Mouse (Mus musculus) hindbrain, embryonic 11.5 days (tissue): Measurements from ENCODE around the gene Clec16a. TPM values are rescaled to one million over a fixed set of nuclear protein-coding genes. Genes with fewer than 3 reads are reported as not detected.
A peak's percentile ranks its signal among the peaks of the same experiment; 100 is the strongest.

ENCODE experiments used
- ATAC-seq: fragments of 200-750 bp; cut with Nextera tagmentation; 2 replicates; pipeline ENCODE4 v1.8.0; 2017; ENCODE audit warnings: mild to moderate bottlenecking, moderate TSS enrichment, moderate library complexity; ENCODE audit not compliant: low FRiP score
- DNase-seq: peaks from one replicate; pipeline ENCODE4 v3.0.0-alpha.2; 2015; ENCODE audit warnings: low spot score
- H3K27ac ChIP-seq: fragments of 300-500 bp; sonication (generic); 2 replicates; pipeline ENCODE4 v1.5.1; 2014; ENCODE audit warnings: mild to moderate bottlenecking, low read depth, low read length
- H3K27me3 ChIP-seq: fragments of 300-500 bp; sonication (generic); 2 replicates; pipeline ENCODE4 v1.6.1; 2014; ENCODE audit warnings: mild to moderate bottlenecking, low read length, moderate library complexity, mixed read lengths; ENCODE audit not compliant: control insufficient read depth, insufficient read depth
- H3K36me3 ChIP-seq: fragments of 300-500 bp; sonication (generic); 2 replicates; pipeline ENCODE4 v1.6.1; 2014; ENCODE audit warnings: mild to moderate bottlenecking, low read length, moderate library complexity, mixed read lengths; ENCODE audit not compliant: control insufficient read depth, insufficient read depth
- H3K4me1 ChIP-seq: fragments of 300-500 bp; sonication (generic); replicated peaks from 2 replicates; pipeline ENCODE4 v1.6.1; 2014; ENCODE audit warnings: low read length, mixed read lengths; ENCODE audit not compliant: control insufficient read depth, insufficient read depth
- H3K4me2 ChIP-seq: fragments of 300-500 bp; sonication (generic); replicated peaks from 2 replicates; pipeline ENCODE4 v1.6.1; 2014; ENCODE audit warnings: mild to moderate bottlenecking, low read depth, low read length
- H3K4me3 ChIP-seq: fragments of 300-500 bp; sonication (generic); 2 replicates; pipeline ENCODE4 v1.5.1; 2014; ENCODE audit warnings: low read depth, low read length
- H3K9ac ChIP-seq: fragments of 300-500 bp; sonication (generic); 2 replicates; pipeline ENCODE4 v1.6.1; 2014; ENCODE audit warnings: low read depth, low read length
- H3K9me3 ChIP-seq: fragments of 300-500 bp; sonication (generic); 2 replicates; pipeline ENCODE4 v1.6.1; 2016; ENCODE audit warnings: low read length; ENCODE audit not compliant: control insufficient read depth
- WGBS: fragments of 180-500 bp; shearing (Covaris S2); extraction: QIAGEN DNeasy Blood & Tissue Kit; methylation state at CpG from one replicate; pipeline ENCODE4 v1.1.7; 2014; 5-methylcytosine and 5-hydroxymethylcytosine counted together
- polyA plus RNA-seq: library from polyadenylated mRNA; unstranded; fragments of >200 nt; fragmentation: Nextera tagmentation; extraction: Ambion mirVana; gene quantifications from 2 replicates; pipeline ENCODE4 v1.2.1, GENCODE M21; 2014

Clec16a gene
- polyA plus RNA-seq, 1 experiment from 2014 or later: 55.7 TPM

- Histone ChIP-seq H3K4me1 (no peaks in the 10 kb centered on the region), H3K9ac (no peak overlapping the region), H3K27me3 (no peaks in the 10 kb centered on the region), H3K4me2 (no peak overlapping the region), H3K27ac (no peak overlapping the region), H3K36me3 (no peaks in the 10 kb centered on the region), H3K4me3 (no peak overlapping the region), H3K9me3 (no peaks in the 10 kb centered on the region)
- DNase-seq (no peak), ATAC-seq (no peak)
- WGBS: 60% methylated on average over 14 of the region's 14 CpGs
Measured at GRCm38 (mm10) chr16:10510477-10511133, 34.5 kb upstream of the Clec16a start.

- Histone ChIP-seq H3K4me3 (no peak overlapping the region), H3K4me2 (no peak overlapping the region), H3K27me3 (no peaks in the 10 kb centered on the region), H3K27ac (no peak overlapping the region), H3K4me1 (no peaks in the 10 kb centered on the region), H3K9ac (no peak overlapping the region), H3K36me3 (no peaks in the 10 kb centered on the region), H3K9me3 (no peaks in the 10 kb centered on the region)
- DNase-seq: no peak
- no peak for ATAC-seq
- 85% methylated on average over 12 of the region's 12 CpGs for WGBS
Measured at GRCm38 (mm10) chr16:10511134-10511520, 34.0 kb upstream of the Clec16a start.

DNA sequence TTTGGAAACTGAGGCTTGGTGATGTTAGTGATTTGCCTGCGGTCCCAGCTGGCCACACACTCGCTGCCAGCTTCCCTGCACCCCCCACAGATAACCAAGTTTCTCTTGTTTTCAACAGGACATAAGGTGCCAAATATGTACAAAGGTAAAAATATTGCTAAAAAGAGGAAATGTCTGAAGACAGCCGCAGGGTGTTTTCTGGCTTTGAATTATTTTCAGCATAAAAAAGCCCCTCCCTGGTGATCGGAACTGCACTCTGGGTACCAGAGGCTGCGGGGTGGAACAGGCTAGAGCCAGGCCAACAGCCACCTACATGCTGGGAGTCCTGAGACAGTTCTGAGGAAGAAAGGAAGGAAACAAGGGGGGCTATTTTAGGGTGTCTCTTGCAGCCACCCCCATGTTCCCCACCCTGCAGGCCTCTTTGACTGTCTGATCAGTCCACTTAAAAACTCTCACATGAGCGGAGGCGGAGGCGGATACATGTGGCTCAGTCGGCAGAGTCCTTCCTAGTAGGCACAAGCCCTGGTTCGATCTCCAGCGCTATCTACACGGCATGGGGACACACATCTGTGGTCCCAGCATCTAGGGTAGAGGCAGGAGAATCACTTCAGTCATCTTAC is 29.1 kb upstream of the Clec16a start:
- no peaks in the 10 kb centered on the region for H3K9me3 ChIP-seq
- 88% methylated on average over 12 of the region's 12 CpGs for WGBS
- H3K36me3 ChIP-seq: no peaks in the 10 kb centered on the region
- no peaks in the 10 kb centered on the region for H3K4me1 ChIP-seq
- no peak for ATAC-seq
- no peak for DNase-seq
- no peak overlapping the region for H3K9ac ChIP-seq
- H3K4me2 ChIP-seq: no peak overlapping the region
- H3K27me3 ChIP-seq: no peaks in the 10 kb centered on the region
- H3K27ac ChIP-seq: no peak overlapping the region
- no peak overlapping the region for H3K4me3 ChIP-seq

DNA sequence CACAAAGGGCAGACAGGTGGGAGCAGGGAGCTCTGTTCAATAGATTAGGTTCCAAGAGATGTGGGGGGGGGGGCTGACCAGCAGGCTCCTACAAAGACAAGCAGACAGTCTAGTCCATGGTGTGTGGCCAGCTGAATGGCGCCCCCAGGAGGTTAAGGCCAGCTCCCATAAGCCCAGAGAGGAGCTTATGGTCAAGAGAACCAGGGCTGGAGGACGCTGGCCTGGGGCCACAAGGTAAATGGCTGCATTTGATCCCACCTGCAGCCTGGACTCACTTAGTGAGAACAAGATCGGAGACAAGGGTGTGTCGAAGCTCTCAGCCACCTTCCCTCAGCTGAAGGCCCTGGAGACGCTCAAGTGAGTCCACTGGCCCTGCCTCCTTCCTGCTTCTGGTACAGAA is 27.1 kb upstream of the Clec16a start:
- no peak overlapping the region for H3K9ac ChIP-seq
- ATAC-seq (no peak), DNase-seq (no peak)
- WGBS: 59% methylated on average over 5 of the region's 5 CpGs
- H3K4me2 ChIP-seq: no peak overlapping the region
- H3K27ac ChIP-seq: no peak overlapping the region
- H3K4me3 ChIP-seq: no peak overlapping the region
- H3K4me1 ChIP-seq: no peaks in the 10 kb centered on the region
- H3K9me3 ChIP-seq: no peaks in the 10 kb centered on the region
- H3K27me3 ChIP-seq: no peaks in the 10 kb centered on the region
- H3K36me3 ChIP-seq: no peaks in the 10 kb centered on the region

GRCm38 (mm10) chr16:10520908-10521614 is 24.1 kb upstream of the Clec16a start:
- DNase-seq: peak; percentile 90
- Histone ChIP-seq H3K4me1 (no peaks in the 10 kb centered on the region), H3K9me3 (no peaks in the 10 kb centered on the region), H3K27ac (no peak overlapping the region), H3K36me3 (no peaks in the 10 kb centered on the region), H3K4me3 (no peak overlapping the region), H3K9ac (no peak overlapping the region), H3K4me2 (no peak overlapping the region), H3K27me3 (no peaks in the 10 kb centered on the region)
- peak; percentile 73 for ATAC-seq
- 51% methylated on average over 2 of the region's 2 CpGs for WGBS

DNA sequence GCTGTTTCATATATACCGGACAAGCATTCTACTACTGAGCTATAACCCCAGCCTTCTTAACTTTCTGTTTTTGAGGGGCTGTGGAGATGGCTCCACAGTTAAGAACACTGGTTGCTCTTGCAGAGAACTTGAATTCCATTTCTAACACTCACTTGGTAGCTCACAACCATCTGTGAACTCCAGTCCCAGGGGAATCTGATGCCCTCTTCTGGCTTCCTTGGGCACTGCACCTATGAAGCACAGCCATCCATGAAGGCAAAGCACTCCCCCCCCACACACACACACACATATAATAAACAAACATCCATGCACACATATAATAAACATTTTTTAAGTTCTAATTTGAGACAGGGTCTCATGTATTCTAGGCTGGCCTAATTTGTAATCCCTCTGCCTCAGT is 22.3 kb upstream of the Clec16a start:
- Histone ChIP-seq H3K27ac (no peak overlapping the region), H3K9me3 (no peaks in the 10 kb centered on the region), H3K4me1 (no peaks in the 10 kb centered on the region), H3K36me3 (no peaks in the 10 kb centered on the region), H3K4me3 (no peak overlapping the region), H3K4me2 (no peak overlapping the region), H3K9ac (no peak overlapping the region), H3K27me3 (no peaks in the 10 kb centered on the region)
- 81% methylated on average over 1 of the region's 1 CpGs for WGBS
- peak; percentile 68 for DNase-seq
- ATAC-seq: no peak

DNA sequence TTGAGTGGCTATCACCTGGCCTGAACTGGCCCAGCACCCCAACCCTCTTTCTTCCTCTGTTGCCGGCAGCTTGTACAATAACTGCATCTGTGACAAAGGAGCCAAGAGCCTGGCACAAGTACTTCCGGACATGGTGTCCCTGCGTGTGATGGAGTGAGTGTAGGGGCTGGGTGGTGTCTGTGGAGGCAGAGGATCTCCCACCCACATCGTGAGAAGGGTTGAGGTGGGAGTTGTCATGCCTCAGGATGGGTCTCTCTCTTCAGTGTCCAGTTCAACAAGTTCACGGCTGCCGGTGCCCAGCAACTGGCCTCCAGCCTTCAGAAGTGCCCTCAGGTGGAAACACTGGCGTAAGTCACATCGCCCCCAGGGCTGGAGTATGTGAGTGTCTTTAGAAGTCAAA is 21.5 kb upstream of the Clec16a start:
- Histone ChIP-seq H3K9me3 (no peaks in the 10 kb centered on the region), H3K27me3 (no peaks in the 10 kb centered on the region), H3K9ac (no peak overlapping the region), H3K4me1 (no peaks in the 10 kb centered on the region), H3K27ac (no peak overlapping the region), H3K4me3 (no peak overlapping the region), H3K36me3 (no peaks in the 10 kb centered on the region), H3K4me2 (no peak overlapping the region)
- ATAC-seq: no peak
- DNase-seq: no peak
- 87% methylated on average over 8 of the region's 8 CpGs for WGBS

- DNase-seq (no peak), ATAC-seq (no peak)
- Histone ChIP-seq H3K9ac (no peak overlapping the region), H3K4me1 (no peaks in the 10 kb centered on the region), H3K4me2 (no peak overlapping the region), H3K9me3 (no peaks in the 10 kb centered on the region), H3K27ac (no peak overlapping the region), H3K27me3 (no peaks in the 10 kb centered on the region), H3K36me3 (no peaks in the 10 kb centered on the region), H3K4me3 (no peak overlapping the region)
- WGBS: 89% methylated on average over 4 of the region's 4 CpGs
Measured at GRCm38 (mm10) chr16:10524866-10525609, 20.1 kb upstream of the Clec16a start.
